Mouse (Mus musculus) megakaryocyte, adult 5-6 weeks (primary cell): ENCODE measurements around the gene Pik3r5. TPM values are rescaled to one million over a fixed set of nuclear protein-coding genes. Genes with fewer than 3 reads are reported as not detected.
A peak's percentile ranks its signal among the peaks of the same experiment; 100 is the strongest.

ENCODE experiments used
- ATAC-seq: 2 replicates; pipeline ENCODE4 v1.8.0; 2016; ENCODE audit warnings: mild to moderate bottlenecking, inconsistent platforms; ENCODE audit not compliant: poor library complexity, severe bottlenecking
- total RNA-seq, 2 experiments: library from RNA; stranded (forward) in 1 of 2; stranded (reverse) in 1 of 2; fragments of 153-499, 151-499 nt in 1 of 2; fragments of 221-1000, 200-1000 nt in 1 of 2; gene quantifications; 2 replicates each; pipeline versions ENCODE4 v1.2.3 to v1.2.4; 2015 to 2017

Gene Pik3r5
- total RNA-seq, 2 experiments from 2014 or later = 40.8 to 55.3 TPM

DNA sequence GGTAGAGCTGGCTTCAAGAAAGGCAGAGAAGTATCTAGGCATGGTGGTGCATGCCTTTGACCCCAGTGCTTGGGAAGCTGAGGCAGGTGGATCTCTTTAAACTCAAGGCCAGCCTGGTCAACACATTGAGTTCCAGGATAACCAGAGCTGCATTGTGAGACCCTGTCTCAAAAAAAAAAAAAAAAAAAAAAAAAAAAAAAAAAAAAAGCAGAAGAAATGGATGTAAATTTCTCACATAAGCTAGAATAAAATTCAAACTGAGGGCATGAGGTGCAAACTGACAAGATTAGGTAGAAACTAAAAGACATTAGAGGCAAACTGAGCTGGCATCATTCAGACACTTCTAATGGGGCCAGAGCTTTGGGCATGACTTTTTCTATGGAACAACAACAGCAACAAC is 50.1 kb downstream of the Pik3r5 start:
- no peak for ATAC-seq

DNA sequence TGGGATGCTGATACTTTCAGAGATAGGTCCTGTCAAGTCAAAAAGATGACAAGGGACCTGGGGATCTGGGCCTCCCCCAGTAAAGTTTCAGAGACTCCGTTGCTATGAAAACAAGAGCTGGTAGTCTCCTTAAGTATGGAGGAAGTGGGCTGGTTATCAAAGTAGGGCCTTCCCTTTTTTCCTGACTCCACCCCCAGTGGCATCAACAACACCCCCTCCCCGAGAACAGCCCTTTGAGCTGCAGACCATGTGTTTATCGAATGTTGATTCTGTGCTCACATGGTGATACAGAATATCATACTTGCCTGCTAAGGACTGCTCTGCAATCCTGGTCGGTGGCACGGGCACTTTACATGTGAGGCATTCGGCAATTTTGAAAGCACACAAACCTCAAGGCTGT is 51.3 kb downstream of the Pik3r5 start:
- peak; percentile 68 for ATAC-seq

DNA sequence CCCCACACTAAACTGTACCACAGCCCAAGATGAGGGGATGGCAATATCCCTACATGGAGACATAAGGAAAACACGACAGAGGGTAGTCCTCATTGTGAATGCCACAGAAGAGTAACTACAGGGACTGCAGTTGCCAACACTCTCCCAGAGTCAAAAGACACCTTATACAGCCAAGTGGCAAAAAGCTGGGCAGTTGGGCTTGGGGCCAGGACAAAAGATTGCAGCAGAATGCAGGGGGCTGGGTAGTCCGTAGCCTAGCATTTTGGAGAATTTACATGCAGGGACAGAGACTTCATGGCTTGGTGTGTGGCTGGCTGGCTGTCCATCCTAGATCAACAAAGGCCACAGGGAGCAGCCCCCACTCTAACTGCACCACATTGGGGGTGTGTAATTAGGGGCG is 52.5 kb downstream of the Pik3r5 start:
- no peak for ATAC-seq

DNA sequence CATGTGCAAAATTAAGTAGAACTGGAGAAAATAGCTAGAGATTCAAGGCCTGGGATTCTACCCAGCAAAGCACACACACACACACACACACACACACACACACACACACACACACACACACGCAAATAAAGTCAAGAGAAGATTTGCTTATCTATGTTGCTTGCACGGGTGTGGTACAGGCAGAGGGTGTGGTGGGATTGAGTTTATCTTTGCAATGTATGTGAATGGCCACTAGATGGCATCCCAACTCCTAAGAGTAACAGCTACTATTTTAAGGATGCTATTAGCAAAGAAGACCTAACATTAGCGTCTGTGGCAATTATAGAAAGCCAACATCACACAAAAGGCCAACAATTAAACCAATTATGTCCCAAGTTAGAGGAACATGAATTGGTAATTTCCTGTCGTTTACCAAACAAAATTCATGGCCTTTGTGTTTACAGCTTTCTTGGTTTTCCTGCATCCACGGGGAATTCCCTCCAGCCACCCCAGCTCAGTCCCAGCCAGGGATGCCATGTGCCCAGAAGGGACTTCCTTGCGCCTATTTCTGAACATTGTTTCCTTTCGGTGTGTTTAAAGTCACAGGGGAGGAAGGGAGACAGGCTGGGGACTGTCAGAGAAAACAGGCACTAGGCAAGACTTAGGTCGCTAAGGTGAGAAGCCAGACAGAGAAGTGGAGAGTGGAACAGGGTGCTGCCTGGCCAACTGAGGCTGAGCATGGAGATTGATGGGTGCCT is 53.5 kb downstream of the Pik3r5 start:
- peak; percentile 80 for ATAC-seq

DNA sequence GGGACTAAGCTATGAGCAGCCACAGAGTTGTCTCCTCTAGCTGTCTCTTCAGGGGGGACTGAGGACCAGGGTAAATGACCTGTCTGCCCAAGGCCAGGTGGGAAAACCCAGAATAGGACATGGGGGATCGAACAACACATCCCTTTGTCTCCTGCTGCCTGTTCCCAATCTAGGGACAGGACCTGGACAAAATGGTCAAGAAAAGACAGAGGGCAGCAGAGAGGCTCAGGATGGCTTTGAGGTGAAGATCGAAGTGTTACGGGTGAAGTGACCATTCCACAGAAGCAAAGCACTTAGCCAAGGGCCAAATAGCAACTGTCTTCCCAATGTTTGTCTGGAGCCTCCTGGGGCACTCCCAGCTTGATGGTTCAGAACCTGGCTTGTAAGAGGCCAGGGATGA is 54.2 kb downstream of the Pik3r5 start:
- ATAC-seq = no peak

DNA sequence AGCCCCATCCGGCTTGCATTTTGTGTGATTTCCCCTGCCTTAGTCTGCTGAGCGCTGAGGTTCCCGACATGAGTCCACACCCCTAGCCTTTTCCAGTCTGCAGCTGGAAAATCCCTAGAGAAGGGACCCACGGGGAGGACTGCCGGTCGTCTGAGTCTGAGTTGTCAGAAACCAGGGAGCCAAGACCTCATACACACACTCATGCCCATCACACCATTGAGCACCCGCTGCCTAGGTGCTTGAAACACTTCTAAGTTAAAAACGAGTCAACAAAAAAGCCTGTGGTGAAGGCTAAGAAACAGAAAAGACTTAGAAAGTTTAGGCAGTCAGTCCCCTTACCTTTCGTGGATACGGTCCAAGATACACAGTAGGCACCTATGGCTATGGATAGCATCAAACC is 55.8 kb downstream of the Pik3r5 start:
- ATAC-seq = no peak

DNA sequence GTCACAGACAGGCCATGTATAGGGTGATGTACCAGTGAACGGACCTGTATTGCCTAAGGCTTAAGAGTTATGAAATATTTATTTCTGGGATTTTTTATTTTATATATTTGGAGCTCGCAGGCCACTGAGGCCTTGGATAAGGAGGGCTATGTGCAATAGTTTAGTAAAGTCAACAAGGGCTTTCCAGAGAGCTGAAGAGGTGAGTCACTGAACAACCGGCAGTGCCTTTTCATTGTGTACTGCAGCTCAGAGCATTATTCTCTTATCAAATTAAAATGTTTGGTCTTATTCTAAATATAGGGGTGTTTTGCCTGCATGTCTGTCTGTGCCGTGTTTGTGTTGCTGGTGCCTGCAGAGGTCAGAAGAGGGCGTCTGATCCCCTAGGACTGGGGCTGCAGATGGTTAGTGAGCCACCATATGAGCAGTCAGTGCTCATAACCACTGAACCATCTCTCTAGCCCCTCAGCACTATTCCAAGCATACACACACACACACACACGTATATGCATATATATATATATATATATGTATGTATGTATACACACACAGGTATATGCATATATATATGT is 56.4 kb downstream of the Pik3r5 start:
- no peak for ATAC-seq

DNA sequence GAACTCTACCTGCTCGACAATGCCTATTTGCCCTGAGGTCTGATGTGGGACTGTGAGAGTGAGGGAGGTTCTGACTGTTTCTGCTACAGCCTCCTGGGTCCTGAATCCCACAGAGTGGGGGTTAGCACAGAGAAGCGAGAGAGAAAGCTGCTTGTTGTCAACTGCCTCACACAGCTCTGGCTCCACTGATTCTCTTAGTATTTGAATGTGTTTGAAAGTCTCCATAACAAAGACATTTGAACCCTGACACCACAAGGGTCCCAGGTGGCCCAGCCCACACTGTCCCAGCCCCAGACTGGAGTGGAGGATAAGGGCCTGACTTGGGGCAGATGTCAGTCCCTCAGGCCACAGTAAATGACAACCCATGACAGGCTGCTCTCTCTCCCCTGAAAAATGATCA is 57.3 kb downstream of the Pik3r5 start:
- ATAC-seq = no peak

DNA sequence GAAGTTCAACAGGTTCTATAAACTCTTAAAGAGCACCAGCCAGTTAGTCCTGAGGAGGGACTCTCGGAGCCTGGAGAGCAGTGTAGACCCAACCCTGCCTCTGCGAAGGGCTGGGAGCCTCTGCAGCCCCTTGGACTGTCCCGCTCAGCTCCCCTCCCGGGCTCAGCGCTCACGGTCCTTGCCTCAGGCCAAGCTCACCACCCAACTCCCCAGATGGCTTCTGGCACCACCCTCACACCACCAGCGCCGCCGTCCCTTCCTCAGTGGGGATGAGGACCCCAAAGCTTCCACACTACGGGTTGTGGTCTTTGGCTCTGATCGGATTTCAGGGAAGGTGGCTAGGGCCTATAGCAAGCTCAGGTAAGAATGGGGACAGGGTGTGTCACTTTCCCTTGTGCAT is 60.7 kb downstream of the Pik3r5 start:
- no peak for ATAC-seq

DNA sequence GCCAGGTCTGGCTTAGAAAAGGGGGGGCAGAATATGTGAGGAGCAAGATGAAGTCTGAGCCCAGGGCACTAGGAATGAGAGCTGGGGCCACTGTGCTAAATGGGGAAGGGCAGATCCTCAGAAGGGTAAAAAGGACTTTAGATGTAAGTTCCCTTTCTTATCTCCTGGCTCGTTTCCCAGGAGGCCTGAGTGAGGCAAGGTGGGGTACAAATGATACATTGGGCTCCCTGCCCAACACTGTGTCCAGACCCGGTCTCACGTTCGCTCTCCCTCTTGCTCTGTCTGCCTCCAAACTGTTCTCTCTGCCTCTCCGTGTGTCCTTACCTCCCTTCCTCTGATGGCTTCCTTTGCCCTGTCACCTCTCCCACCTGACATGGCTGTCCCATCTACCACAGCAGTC is 61.8 kb downstream of the Pik3r5 start:
- no peak for ATAC-seq

DNA sequence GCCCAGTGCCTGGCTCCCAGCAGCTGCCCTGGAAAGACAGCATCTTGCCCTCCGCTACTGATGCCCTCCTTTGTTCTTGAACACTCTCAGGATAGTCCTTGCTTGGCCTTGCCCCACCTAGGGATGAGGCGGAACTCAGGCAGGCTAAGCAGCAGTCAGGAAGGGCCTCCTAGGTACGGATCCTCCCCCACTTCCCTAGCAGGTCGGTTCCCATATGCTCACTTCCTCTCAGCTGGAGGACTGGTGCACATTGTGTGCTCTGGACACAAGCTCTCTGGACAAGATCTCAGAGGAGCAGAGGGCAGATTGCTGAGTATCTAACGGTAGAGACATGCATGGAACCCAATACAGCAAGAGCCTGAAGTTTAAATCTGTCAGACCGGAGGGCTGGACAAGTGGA is 65.2 kb downstream of the Pik3r5 start:
- ATAC-seq = peak; percentile 41

DNA sequence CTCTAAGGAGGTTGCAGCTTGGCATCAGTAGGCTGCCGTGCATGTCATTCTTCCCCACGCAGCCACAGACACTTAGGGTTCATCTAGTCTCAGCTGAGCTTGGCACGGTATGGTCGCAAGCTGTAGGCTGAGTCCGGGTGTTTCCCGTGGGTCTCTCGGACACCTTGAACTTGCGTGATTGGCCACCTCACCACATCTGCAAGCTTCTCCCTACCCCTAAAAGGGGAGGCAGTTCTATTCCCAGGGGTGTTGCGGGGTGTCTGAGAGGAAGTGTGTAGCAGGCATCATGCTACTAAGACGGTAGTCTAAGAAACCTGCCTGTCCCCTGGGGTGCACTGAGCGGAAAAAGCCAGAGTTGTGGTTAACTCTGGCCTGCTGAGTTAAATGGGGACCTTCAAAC is 66.6 kb downstream of the Pik3r5 start:
- no peak for ATAC-seq

DNA sequence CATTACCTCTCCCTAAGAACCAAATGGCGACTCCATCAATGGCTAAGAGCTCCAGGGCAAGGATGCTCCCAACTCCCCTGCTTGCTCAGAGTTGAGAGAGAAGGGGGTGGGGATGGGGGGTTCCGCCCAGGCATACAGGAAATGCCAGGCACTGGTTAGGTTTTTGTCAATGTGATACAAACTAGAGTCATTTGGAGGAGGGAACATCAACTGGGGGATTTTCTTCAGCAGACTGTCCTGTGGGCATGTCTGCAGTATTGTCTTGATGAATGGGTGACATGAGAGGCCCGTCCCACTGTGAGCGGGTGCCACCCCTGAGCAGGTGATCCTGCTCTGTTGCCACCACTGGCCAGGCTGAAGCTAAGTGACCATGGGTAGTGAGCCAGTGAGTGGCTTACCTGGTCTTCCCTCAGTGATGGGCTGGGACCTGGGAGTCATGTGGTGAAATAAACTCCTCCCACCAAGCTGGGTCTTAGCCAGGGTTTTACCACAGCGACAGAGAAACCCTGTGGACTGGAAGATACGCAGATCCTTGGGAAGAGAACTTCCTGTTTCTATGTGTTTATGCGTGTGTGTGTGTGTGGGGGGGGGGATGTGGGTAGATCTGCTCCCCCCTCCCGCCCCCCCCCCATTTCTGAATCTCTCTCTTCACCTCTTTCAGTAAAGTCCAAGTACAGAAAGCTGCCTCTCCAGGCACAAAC is 67.2 kb downstream of the Pik3r5 start:
- no peak for ATAC-seq

DNA sequence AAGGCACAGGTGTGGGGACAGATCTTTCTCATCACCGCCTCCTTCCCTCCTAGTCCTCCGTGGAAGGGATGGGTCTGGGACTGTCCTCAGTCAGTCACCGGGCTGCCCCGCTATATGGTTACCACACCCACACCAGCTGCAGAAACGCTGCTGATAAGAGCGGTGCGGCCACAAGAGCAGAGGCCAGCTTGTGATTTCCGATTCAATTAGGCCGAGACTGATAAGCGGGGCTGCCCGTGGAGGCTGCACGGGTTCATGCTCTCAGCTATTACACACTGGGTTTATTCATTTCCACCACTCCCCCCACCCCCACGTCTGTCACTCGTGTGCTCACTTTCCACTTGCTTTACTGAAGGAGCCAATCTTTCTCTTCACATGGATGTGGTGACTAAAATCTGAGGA is 69.0 kb downstream of the Pik3r5 start:
- no peak for ATAC-seq

DNA sequence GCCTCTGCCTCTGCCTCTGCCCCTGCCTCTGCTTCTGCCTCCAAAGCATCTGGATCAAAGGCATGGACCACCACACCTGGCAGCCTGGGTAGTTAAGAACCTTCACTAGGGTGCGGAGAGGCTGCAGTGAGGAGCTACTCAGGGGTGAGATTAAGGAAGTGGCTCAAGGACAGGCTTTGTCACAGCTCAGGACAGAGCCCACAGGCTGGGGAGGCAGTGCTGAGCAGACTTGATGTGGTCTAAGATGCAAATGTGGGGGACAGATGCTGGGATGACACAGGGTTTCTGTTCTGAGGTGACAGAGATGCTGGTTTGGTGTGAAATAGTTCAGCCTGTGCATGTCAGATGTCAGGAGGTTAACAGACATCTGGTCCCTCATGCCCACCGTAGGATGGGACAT is 70.5 kb downstream of the Pik3r5 start:
- ATAC-seq = peak; percentile 77

DNA sequence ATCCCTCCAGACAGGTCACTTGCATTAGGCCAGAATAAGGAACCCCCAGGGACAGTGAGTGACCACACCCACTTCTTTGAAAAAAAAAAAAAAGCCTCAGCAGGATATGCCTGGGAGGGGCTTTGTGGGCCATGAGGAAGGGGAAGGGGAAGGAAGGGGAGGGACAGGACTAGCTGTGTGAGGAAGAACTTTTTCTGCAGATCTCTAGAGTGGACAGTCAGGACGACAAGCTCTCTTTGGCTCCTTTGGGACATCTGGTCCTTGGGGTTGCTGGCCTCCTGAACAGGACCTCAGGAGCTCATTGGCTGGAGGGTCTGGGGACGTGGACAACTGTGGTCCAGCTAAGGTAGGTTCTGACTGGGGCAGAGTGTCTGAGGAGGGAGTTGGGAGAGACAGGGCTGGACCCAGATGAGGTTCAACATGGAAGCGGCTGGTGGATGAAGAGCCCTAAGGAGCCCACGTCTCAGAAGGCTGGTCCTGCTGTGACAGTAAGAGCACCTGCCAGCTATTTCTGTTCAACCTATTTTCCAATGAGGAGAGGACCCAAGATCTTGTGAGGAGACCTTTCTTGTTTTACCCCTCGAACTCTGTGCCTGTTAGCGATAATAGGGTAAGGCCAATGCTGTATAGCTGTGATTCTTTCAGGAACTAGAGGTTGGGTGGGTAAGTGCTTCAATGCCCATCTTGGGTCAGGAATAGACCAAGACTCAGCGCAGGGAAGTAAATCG is 71.1 kb downstream of the Pik3r5 start, which contains the start of gene Pik3r6:
Gene Pik3r6 (plus strand): TSS at position 118 of the 728 bp plus-strand sequence.
- peak; percentile 89 for ATAC-seq

DNA sequence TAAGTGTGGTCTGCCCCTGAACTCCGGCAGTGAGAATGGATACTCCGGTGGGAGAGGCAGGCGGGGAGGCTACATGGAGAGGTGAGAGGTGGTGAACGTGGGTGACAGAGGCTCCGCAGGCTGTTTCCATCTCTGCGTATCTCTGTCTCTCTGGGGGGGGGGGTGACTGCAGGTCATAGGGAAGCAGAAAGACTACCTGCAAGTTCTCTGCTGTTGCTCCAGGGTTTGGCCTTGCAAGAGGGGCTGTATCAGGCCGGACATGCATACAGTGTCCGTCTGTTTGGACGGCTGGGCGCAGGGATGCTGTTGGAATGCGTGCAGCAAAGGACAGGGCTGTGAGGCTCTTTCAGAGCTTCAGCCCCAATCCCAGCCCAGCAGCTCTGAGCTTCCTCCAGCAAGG is 73.0 kb downstream of the Pik3r5 start:
- no peak for ATAC-seq

DNA sequence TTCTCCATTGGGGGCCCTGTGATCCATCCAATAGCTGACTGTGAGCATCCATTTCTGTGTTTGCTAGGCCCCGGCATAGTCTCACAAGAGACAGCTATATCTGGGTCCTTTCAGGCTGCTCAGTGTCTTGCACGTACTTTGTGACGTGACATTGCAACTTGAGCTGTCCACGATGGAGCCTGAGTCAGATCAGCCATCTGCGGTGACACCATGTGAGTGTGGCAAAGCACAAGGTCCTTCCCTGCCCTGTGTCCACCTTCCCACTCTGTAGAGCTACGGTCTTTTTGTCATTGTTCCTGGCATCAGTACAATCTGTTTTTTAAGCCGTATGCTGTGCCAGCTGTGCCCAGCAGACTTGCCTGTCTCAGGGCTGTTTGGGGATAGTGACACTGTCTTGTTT is 75.3 kb downstream of the Pik3r5 start:
- ATAC-seq = no peak

DNA sequence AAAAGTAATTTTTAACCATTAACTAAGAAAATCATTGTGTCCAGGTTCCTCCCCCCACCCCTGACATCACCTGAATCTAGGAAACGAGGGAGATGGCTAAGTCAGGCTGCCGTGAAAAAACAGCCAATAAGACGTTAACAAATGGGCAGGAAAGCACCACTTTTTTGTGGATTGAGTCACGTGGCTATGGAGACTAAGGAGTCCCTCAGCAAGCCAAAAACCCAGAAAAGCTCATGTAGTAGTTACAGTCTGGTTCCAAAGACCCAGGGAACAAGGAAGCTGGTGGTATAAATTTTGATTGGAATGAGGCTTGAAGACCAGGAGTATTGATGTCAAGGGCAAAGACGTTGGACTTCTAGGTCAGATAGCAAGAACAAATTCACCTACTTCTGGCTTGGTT is 76.7 kb downstream of the Pik3r5 start:
- no peak for ATAC-seq

DNA sequence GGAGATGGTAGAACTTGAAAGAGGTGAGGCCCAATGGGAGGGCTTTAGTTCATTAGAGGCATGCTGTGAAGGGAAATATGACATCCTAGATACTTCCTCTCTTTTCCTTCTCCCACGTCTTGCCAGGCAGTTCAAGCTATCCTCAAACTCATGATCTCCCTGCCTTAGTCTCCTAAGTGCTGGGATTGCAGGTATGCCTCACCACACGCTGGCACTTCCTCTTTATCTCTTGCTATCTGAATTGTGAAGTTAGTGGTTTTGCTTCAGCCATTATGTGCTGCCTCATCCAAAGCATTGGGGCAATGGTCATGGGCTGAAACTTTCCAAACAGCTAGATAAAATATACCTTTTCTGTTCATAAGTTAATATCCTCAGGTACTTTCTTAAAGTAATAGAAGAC is 77.3 kb downstream of the Pik3r5 start:
- ATAC-seq = peak; percentile 82

DNA sequence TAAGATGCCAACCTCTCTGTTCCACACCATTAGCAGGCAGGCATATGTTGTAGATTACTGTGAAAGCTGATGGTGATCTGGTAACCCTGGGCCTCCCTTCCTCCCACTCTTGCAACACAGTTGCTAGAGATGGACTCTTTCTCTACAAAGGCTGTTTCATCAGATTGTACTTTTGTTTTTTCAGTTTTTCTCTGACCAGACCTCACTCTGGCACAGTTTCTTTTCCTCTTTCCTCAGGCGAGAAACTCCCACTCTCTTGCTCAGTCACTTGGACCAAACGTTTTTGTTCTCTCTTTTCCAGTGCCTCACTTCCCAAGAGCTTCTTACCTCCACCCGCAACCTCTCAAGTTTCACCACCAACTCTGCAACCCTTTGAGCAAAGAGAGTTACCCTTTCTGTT is 82.0 kb downstream of the Pik3r5 start:
- ATAC-seq = peak; percentile 86

DNA sequence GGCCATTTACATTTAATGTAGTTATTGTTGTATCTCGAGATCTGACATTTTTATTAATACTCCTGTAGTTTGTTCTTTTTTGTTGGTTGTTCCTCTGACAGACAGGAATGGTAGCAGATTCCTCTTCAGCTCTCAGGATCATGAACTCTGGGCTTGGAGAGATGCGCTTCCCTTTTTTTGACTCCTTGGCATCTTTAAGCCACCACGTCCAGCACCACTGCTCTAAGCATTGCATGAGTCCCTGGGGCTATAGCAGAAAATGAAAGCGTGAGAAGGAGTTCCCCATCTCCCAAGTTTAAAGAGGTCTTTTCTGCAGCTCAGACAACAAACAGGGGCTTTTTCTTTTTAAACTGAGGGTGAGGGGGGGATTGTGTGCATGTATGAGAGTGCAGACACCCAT is 87.4 kb downstream of the Pik3r5 start:
- peak; percentile 63 for ATAC-seq
